Mouse (Mus musculus): Measurements from ENCODE around the gene Scn4a. TPM values are rescaled to one million over a fixed set of nuclear protein-coding genes. Genes with fewer than 3 reads are reported as not detected.
"Not testable (repeated sequence)": the region's sequence is repeated elsewhere in the genome, so short reads cannot be mapped to it uniquely, and the experiment has no call there.

The Scn4a gene
- polyA plus RNA-seq (2014; fragmentation: Nextera tagmentation; extraction: Ambion mirVana), result 0.98 and 1.5 TPM in 2 replicates

GRCm38 (mm10) chr11:106353188-106353587, at the start of gene Scn4a:
TSS of gene Scn4a (minus strand) at chr11:106353288.
- ATAC-seq (ENCODE audit: low read depth) (no peak), DNase-seq (ENCODE audit: low spot score) (no peak)
- no peaks in the 10 kb centered on the region for H3K9me3 ChIP-seq (ENCODE audit: control insufficient read depth, low read length)
- H3K27me3 ChIP-seq (replicated peaks; ENCODE audit: control insufficient read depth, insufficient read depth, low read length), result no peaks in the 10 kb centered on the region
- H3K27ac ChIP-seq (replicated peaks; ENCODE audit: low read depth, low read length), result no peak within 1 kb of the TSS
- no peak within 1 kb of the TSS for H3K9ac ChIP-seq (ENCODE audit: low read depth, low read length)
- H3K4me1 ChIP-seq (ENCODE audit: control insufficient read depth, insufficient read depth, low read length), result no peaks in the 10 kb centered on the region
- no peak within 1 kb of the TSS for H3K4me2 ChIP-seq (ENCODE audit: low read depth, low read length)
- H3K4me3 ChIP-seq (ENCODE audit: low read depth, low read length), result no peak within 1 kb of the TSS
- 84% methylated on average over 12 of the region's 12 CpGs for WGBS
- H3K36me3 ChIP-seq (ENCODE audit: control insufficient read depth, insufficient read depth, low read length), result no peaks in the 10 kb centered on the region

GRCm38 (mm10) chr11:106398481-106398880, 45.4 kb upstream of the Scn4a start:
- H3K36me3 ChIP-seq (ENCODE audit: control insufficient read depth, insufficient read depth, low read length), result peaks cover 39% of the 10 kb centered on the region

GRCm38 (mm10) chr11:106397656-106398055, 44.6 kb upstream of the Scn4a start:
- ATAC-seq (ENCODE audit: low read depth), result no peak
- H3K4me2 ChIP-seq (ENCODE audit: low read depth, low read length), result no peak overlapping the region
- H3K4me3 ChIP-seq (ENCODE audit: low read depth, low read length), result no peak overlapping the region
- H3K9me3 ChIP-seq (ENCODE audit: control insufficient read depth, low read length), result no peaks in the 10 kb centered on the region
- peaks cover 34% of the 10 kb centered on the region; the same call in 1 of the 2 replicates for H3K36me3 ChIP-seq (ENCODE audit: control insufficient read depth, insufficient read depth, low read length)
- no peak overlapping the region for H3K27ac ChIP-seq (replicated peaks; ENCODE audit: low read depth, low read length)
- H3K27me3 ChIP-seq (replicated peaks; ENCODE audit: control insufficient read depth, insufficient read depth, low read length), result no peaks in the 10 kb centered on the region
- WGBS, result 87% methylated on average over 3 of the region's 3 CpGs
- H3K9ac ChIP-seq (ENCODE audit: low read depth, low read length), result no peak overlapping the region
- H3K4me1 ChIP-seq (ENCODE audit: control insufficient read depth, insufficient read depth, low read length), result no peaks in the 10 kb centered on the region
- DNase-seq (ENCODE audit: low spot score), result no peak

More at GRCm38 (mm10) chr11:106398481-106398880, 45.4 kb upstream of the Scn4a start:
- Histone ChIP-seq H3K27me3 (replicated peaks; ENCODE audit: control insufficient read depth, insufficient read depth, low read length) (no peaks in the 10 kb centered on the region), H3K27ac (replicated peaks; ENCODE audit: low read depth, low read length) (no peak overlapping the region), H3K4me2 (ENCODE audit: low read depth, low read length) (no peak overlapping the region), H3K4me3 (ENCODE audit: low read depth, low read length) (no peak overlapping the region), H3K9ac (ENCODE audit: low read depth, low read length) (no peak overlapping the region), H3K9me3 (ENCODE audit: control insufficient read depth, low read length) (no peaks in the 10 kb centered on the region), H3K4me1 (ENCODE audit: control insufficient read depth, insufficient read depth, low read length) (no peaks in the 10 kb centered on the region)
- ATAC-seq (ENCODE audit: low read depth), result no peak
- 92% methylated on average over 8 of the region's 8 CpGs for WGBS
- no peak for DNase-seq (ENCODE audit: low spot score)

- H3K27me3 ChIP-seq (replicated peaks; ENCODE audit: control insufficient read depth, insufficient read depth, low read length); H3K27ac ChIP-seq (replicated peaks; ENCODE audit: low read depth, low read length); H3K9ac ChIP-seq (ENCODE audit: low read depth, low read length); ATAC-seq (ENCODE audit: low read depth); DNase-seq (ENCODE audit: low spot score); H3K4me1 ChIP-seq (ENCODE audit: control insufficient read depth, insufficient read depth, low read length); H3K4me3 ChIP-seq (ENCODE audit: low read depth, low read length); H3K9me3 ChIP-seq (ENCODE audit: control insufficient read depth, low read length); H3K4me2 ChIP-seq (ENCODE audit: low read depth, low read length): not testable (repeated sequence)
- WGBS, result 68% methylated on average over 2 of the region's 2 CpGs
- peaks cover 16% of the 10 kb centered on the region; the same call in 1 of the 2 replicates for H3K36me3 ChIP-seq (ENCODE audit: control insufficient read depth, insufficient read depth, low read length)
Measured at GRCm38 (mm10) chr11:106394055-106394454, 41.0 kb upstream of the Scn4a start.

- no peak overlapping the region for H3K9ac ChIP-seq (ENCODE audit: low read depth, low read length)
- 31% methylated on average over 4 of the region's 4 CpGs for WGBS
- H3K36me3 ChIP-seq (ENCODE audit: control insufficient read depth, insufficient read depth, low read length), result 0 out of 2 replicates have a peak, but pooled peaks cover 8% of the 10 kb centered on the region
- peaks cover 10% of the 10 kb centered on the region; the same call in 1 of the 2 replicates for H3K4me1 ChIP-seq (ENCODE audit: control insufficient read depth, insufficient read depth, low read length)
- H3K9me3 ChIP-seq (ENCODE audit: control insufficient read depth, low read length), result no peaks in the 10 kb centered on the region
- H3K4me2 ChIP-seq (ENCODE audit: low read depth, low read length), result no peak overlapping the region
- ATAC-seq (ENCODE audit: low read depth) (no peak), DNase-seq (ENCODE audit: low spot score) (no peak)
- H3K27ac ChIP-seq (replicated peaks; ENCODE audit: low read depth, low read length), result no peak overlapping the region
- no peak overlapping the region for H3K4me3 ChIP-seq (ENCODE audit: low read depth, low read length)
- no peaks in the 10 kb centered on the region for H3K27me3 ChIP-seq (replicated peaks; ENCODE audit: control insufficient read depth, insufficient read depth, low read length)
Measured at GRCm38 (mm10) chr11:106393331-106393616, 40.2 kb upstream of the Scn4a start.

GRCm38 (mm10) chr11:106392597-106393330, 39.7 kb upstream of the Scn4a start:
- ATAC-seq (ENCODE audit: low read depth), result no peak
- H3K4me2 ChIP-seq (ENCODE audit: low read depth, low read length), result no peak overlapping the region
- no peaks in the 10 kb centered on the region for H3K27me3 ChIP-seq (replicated peaks; ENCODE audit: control insufficient read depth, insufficient read depth, low read length)
- H3K4me1 ChIP-seq (ENCODE audit: control insufficient read depth, insufficient read depth, low read length), result peaks cover 10% of the 10 kb centered on the region; the same call in 1 of the 2 replicates
- no peak overlapping the region for H3K27ac ChIP-seq (replicated peaks; ENCODE audit: low read depth, low read length)
- no peak overlapping the region for H3K4me3 ChIP-seq (ENCODE audit: low read depth, low read length)
- H3K36me3 ChIP-seq (ENCODE audit: control insufficient read depth, insufficient read depth, low read length), result 0 out of 2 replicates have a peak, but pooled peaks cover 4% of the 10 kb centered on the region
- H3K9me3 ChIP-seq (ENCODE audit: control insufficient read depth, low read length), result no peaks in the 10 kb centered on the region
- 61% methylated on average over 7 of the region's 7 CpGs for WGBS
- H3K9ac ChIP-seq (ENCODE audit: low read depth, low read length), result no peak overlapping the region
- DNase-seq (ENCODE audit: low spot score), result no peak

- Histone ChIP-seq H3K4me3 (ENCODE audit: low read depth, low read length) (no peak overlapping the region), H3K9me3 (ENCODE audit: control insufficient read depth, low read length) (no peaks in the 10 kb centered on the region), H3K4me2 (ENCODE audit: low read depth, low read length) (no peak overlapping the region), H3K9ac (ENCODE audit: low read depth, low read length) (no peak overlapping the region), H3K4me1 (ENCODE audit: control insufficient read depth, insufficient read depth, low read length) (peaks cover 10% of the 10 kb centered on the region; the same call in 1 of the 2 replicates), H3K27me3 (replicated peaks; ENCODE audit: control insufficient read depth, insufficient read depth, low read length) (no peaks in the 10 kb centered on the region), H3K36me3 (ENCODE audit: control insufficient read depth, insufficient read depth, low read length) (0 out of 2 replicates have a peak, but pooled peaks cover 4% of the 10 kb centered on the region), H3K27ac (replicated peaks; ENCODE audit: low read depth, low read length) (no peak overlapping the region)
- ATAC-seq (ENCODE audit: low read depth) (peak; percentile 78), DNase-seq (ENCODE audit: low spot score) (peak; percentile 79)
- WGBS, result 30% methylated on average over 6 of the region's 6 CpGs
Measured at GRCm38 (mm10) chr11:106391546-106392188, 38.6 kb upstream of the Scn4a start.

GRCm38 (mm10) chr11:106390757-106391156, 37.7 kb upstream of the Scn4a start:
- 0 out of 2 replicates have a peak, but pooled peaks cover 4% of the 10 kb centered on the region for H3K36me3 ChIP-seq (ENCODE audit: control insufficient read depth, insufficient read depth, low read length)
- DNase-seq (ENCODE audit: low spot score) (no peak), ATAC-seq (ENCODE audit: low read depth) (no peak)
- H3K4me3 ChIP-seq (ENCODE audit: low read depth, low read length), result no peak overlapping the region
- H3K27me3 ChIP-seq (replicated peaks; ENCODE audit: control insufficient read depth, insufficient read depth, low read length), result no peaks in the 10 kb centered on the region
- no peak overlapping the region for H3K4me2 ChIP-seq (ENCODE audit: low read depth, low read length)
- no peak overlapping the region for H3K9ac ChIP-seq (ENCODE audit: low read depth, low read length)
- 55% methylated on average over 3 of the region's 3 CpGs for WGBS
- H3K4me1 ChIP-seq (ENCODE audit: control insufficient read depth, insufficient read depth, low read length), result peaks cover 10% of the 10 kb centered on the region; the same call in 1 of the 2 replicates
- H3K9me3 ChIP-seq (ENCODE audit: control insufficient read depth, low read length), result no peaks in the 10 kb centered on the region
- no peak overlapping the region for H3K27ac ChIP-seq (replicated peaks; ENCODE audit: low read depth, low read length)
